Mouse (Mus musculus): ENCODE measurements around the gene Arhgdia. TPM values are rescaled to one million over a fixed set of nuclear protein-coding genes. Genes with fewer than 3 reads are reported as not detected.

The Arhgdia gene
- polyA plus RNA-seq, 1 experiment, result 500 TPM

DNA sequence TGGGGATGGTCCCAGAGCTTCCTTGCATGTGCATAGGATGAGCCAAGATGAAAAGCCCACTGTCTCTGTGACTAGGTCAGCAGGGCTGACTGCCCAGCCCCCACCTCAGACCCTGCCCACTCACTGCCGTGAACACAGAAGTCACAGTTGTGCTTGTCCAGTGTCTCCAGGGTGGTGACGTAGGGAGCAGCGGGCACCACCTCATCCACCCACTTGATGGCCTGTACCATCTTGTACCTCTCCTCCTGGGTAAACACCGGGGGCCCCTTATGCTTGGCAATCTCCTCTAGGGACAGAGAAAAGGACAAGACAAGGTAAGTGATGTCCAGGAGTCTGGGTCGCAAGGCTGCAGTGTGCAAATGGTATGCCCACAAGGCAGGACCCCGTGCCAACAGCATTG is 33.7 kb upstream of the Arhgdia start:
- Histone ChIP-seq H3K27ac (ENCODE audit: insufficient read depth, low read length) (no peak overlapping the region), H3K4me1 (ENCODE audit: control insufficient read depth, insufficient read depth, low read length) (no peaks in the 10 kb centered on the region), H3K4me3 (ENCODE audit: insufficient read depth, low read length) (no peak overlapping the region)
- TF ChIP-seq POLR2A (IDR thresholded peaks at IDR 0.05; ENCODE audit: low read depth, low read length), result no peak
- no peak for TF ChIP-seq CTCF (IDR thresholded peaks at IDR 0.05; ENCODE audit: borderline replicate concordance, insufficient read depth, low read length)

DNA sequence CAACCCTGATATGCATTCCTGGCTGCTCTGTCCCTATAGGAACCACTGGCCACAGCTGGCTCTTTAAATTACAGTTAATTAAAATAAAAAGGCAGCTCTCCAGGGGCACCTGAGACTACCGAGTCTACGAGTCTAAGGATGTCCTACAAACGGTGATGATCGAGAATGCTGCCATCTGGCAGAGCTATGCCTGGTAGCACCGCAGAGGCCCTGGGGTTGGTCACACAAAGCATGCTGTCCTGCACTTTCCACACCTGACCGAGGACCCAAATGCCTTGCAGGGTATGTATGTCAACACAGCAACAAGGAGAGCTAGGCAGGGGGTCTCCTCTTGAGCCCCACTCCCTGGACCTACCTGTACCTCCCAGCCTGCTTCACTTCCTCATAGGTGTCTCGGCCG is 32.6 kb upstream of the Arhgdia start:
- H3K4me1 ChIP-seq (ENCODE audit: control insufficient read depth, insufficient read depth, low read length), result 0 out of 2 replicates have a peak, but pooled peaks cover 3% of the 10 kb centered on the region
- no peak overlapping the region for H3K27ac ChIP-seq (ENCODE audit: insufficient read depth, low read length)
- TF ChIP-seq CTCF (IDR thresholded peaks at IDR 0.05; ENCODE audit: borderline replicate concordance, insufficient read depth, low read length) (no peak), POLR2A (IDR thresholded peaks at IDR 0.05; ENCODE audit: low read depth, low read length) (no peak)
- H3K4me3 ChIP-seq (ENCODE audit: insufficient read depth, low read length), result no peak overlapping the region

DNA sequence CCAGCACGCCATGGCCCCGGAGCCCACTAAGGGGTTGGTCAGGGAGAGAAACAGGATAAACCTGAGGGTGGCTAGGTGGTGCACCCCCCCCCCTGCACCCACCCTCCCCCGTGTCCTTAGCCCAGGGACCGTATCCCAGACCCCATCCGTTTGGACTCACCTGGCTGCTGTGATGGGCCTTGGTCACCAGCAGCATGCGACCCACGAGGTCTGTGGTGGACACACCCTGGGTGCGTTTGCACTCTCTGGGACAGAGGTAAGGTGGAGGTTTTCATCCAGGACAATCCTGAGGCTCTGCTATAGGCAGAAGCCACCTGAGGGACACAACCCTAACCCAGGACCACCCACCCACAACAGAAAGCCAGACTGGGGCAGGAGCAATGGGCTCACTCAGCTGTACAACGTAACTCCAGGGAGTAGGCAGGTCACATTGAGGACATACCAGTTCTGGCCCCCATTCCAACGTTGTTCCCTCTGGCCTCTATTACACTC is 32.1 kb upstream of the Arhgdia start:
- H3K4me1 ChIP-seq (ENCODE audit: control insufficient read depth, insufficient read depth, low read length), result 0 out of 2 replicates have a peak, but pooled peaks cover 7% of the 10 kb centered on the region
- no peak overlapping the region for H3K27ac ChIP-seq (ENCODE audit: insufficient read depth, low read length)
- TF ChIP-seq POLR2A (IDR thresholded peaks at IDR 0.05; ENCODE audit: low read depth, low read length) (no peak), CTCF (IDR thresholded peaks at IDR 0.05; ENCODE audit: borderline replicate concordance, insufficient read depth, low read length) (no peak)
- no peak overlapping the region for H3K4me3 ChIP-seq (ENCODE audit: insufficient read depth, low read length)

DNA sequence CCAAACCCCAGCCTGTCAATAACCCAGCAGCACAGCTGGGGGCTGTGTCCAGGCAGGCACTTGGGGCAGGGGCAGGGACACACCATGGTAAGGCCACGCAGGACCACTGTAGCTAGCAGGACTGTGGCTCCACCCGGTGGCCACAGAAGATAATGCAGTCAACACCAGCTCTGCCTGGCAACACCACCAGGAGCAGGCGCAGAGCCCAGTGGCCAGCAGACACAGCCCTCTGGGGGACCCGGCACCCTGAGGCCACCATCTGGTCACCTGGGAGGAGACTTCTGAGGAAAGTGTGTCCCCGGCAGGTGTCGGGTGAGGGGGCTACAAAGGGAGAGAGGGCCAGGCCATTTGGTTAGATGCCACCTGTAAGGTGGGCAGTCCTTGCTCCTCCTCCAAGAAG is 31.3 kb upstream of the Arhgdia start:
- H3K27ac ChIP-seq (ENCODE audit: insufficient read depth, low read length), result no peak overlapping the region
- TF ChIP-seq POLR2A (IDR thresholded peaks at IDR 0.05; ENCODE audit: low read depth, low read length), result no peak
- TF ChIP-seq CTCF (IDR thresholded peaks at IDR 0.05; ENCODE audit: borderline replicate concordance, insufficient read depth, low read length), result peak; percentile 85
- H3K4me3 ChIP-seq (ENCODE audit: insufficient read depth, low read length), result no peak overlapping the region
- H3K4me1 ChIP-seq (ENCODE audit: control insufficient read depth, insufficient read depth, low read length), result 0 out of 2 replicates have a peak, but pooled peaks cover 11% of the 10 kb centered on the region

DNA sequence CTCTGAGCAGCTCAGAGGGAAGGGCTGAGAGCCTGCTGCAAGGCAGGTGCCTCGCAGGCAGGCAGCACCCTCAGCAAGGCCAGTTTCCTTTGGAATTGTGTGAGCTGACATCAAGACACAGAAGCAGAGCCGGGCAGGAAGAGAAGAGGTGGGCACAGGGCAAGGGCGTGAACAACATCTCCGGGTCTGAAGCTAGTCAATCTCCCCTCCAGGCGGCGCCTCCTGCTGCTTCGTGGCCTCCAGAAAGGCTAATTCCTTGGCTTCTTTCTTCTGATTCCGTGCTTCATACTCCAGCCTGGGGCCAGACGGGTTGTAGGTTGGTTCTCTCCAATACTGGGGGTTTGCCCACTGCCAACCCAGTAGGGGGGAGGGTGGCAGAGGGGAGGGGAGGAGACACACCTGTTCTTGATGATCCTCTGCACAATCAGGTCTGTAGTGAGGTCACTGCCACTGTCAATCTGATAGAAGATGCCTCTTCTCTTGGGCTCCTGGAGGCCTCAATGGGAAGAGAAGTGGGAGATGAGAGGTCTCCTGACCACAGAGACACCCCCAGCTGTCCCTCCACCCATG is 29.1 kb upstream of the Arhgdia start:
- TF ChIP-seq POLR2A (IDR thresholded peaks at IDR 0.05; ENCODE audit: low read depth, low read length) (no peak), CTCF (IDR thresholded peaks at IDR 0.05; ENCODE audit: borderline replicate concordance, insufficient read depth, low read length) (no peak)
- Histone ChIP-seq H3K27ac (ENCODE audit: insufficient read depth, low read length) (no peak overlapping the region), H3K4me1 (ENCODE audit: control insufficient read depth, insufficient read depth, low read length) (0 out of 2 replicates have a peak, but pooled peaks cover 13% of the 10 kb centered on the region), H3K4me3 (ENCODE audit: insufficient read depth, low read length) (no peak overlapping the region)

DNA sequence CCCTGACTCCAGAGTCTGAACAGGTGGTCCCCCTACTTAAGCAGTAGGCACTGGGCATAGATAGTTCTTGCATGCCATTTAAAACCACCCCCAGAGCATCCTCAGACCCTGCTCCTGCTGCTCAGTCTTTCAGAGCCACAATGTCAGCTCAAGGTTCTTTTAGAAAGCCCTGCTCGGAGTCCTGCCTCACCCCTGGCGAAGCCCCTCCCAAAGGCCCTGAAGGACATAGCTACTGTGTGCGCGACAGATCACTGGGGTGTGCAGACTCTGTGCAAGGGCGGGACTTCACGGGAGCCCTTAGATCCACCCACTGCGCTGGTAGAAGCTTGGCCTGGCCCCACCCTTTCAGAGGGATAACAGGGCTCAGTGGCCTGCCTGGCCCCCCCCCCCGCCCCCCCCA is 27.8 kb upstream of the Arhgdia start:
- Histone ChIP-seq H3K27ac (ENCODE audit: insufficient read depth, low read length) (no peak overlapping the region), H3K4me1 (ENCODE audit: control insufficient read depth, insufficient read depth, low read length) (0 out of 2 replicates have a peak, but pooled peaks cover 13% of the 10 kb centered on the region), H3K4me3 (ENCODE audit: insufficient read depth, low read length) (no peak overlapping the region)
- no peak for TF ChIP-seq POLR2A (IDR thresholded peaks at IDR 0.05; ENCODE audit: low read depth, low read length)
- TF ChIP-seq CTCF (IDR thresholded peaks at IDR 0.05; ENCODE audit: borderline replicate concordance, insufficient read depth, low read length), result no peak

DNA sequence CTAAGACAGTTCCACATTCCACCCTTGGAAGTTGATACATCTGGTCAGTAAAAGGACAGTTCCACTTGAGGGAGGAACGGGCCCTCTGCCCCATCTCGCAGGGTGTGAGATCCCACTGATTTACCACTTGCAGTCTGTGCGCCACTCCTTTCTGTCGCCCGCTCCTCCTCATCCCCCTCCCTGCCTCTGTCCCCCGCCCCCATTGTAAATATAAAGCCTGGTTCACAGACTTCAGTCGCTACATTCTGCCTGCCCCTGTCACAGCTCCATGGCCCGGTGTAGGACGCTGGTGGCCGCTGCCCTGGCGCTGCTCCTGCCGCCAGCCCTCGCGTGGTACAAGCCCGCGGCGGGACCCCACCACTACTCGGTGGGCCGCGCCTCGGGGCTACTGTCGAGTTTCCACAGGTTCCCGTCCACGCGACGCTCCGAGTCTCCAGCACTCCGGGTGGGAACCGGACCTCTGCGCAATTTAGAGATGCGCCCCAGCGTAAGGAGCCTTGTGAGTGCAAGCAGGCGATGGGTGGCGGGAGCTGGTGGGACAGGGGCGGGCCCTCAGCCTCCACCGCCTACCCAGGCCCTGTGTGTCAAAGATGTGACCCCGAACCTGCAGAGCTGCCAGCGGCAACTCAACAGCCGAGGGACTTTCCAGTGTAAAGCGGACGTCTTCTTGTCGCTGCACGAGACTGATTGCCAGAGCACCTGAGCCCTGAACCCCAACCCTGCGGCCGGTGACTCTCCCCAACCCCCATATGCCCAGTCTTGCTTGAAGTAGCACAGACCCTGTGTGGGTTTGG is 27.0 kb upstream of the Arhgdia start, which contains the start of gene Npb:
Gene Npb (plus strand): TSS at position 237 of the 794 bp plus-strand sequence.
- 0 out of 2 replicates have a peak, but pooled peaks cover 13% of the 10 kb centered on the region for H3K4me1 ChIP-seq (ENCODE audit: control insufficient read depth, insufficient read depth, low read length)
- no peak within 1 kb of the TSS for H3K27ac ChIP-seq (ENCODE audit: insufficient read depth, low read length)
- TF ChIP-seq CTCF (IDR thresholded peaks at IDR 0.05; ENCODE audit: borderline replicate concordance, insufficient read depth, low read length), result no peak
- TF ChIP-seq POLR2A (IDR thresholded peaks at IDR 0.05; ENCODE audit: low read depth, low read length), result no peak
- H3K4me3 ChIP-seq (ENCODE audit: insufficient read depth, low read length), result no peak within 1 kb of the TSS

DNA sequence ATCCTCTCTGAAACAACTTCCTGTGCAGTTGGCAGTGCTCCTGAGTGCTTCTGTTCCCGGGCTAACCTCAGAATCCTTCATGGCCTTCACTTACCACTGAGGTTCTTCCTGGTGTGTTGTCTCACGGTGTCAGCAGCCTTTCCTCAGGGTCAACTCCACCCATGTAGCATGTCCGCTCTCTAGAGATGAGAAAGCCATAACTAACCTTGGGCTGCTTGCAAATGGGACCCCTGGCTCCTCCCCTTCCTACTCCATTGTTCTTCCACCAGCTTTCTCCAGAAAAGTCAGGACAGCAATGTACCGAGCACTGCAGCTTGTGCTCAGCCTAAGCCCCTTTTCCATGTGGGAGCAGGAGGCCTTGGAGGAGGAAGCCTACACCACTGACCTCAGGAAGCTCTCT is 25.3 kb upstream of the Arhgdia start:
- Histone ChIP-seq H3K27ac (ENCODE audit: insufficient read depth, low read length) (no peak overlapping the region), H3K4me3 (ENCODE audit: insufficient read depth, low read length) (no peak overlapping the region), H3K4me1 (ENCODE audit: control insufficient read depth, insufficient read depth, low read length) (0 out of 2 replicates have a peak, but pooled peaks cover 13% of the 10 kb centered on the region)
- TF ChIP-seq POLR2A (IDR thresholded peaks at IDR 0.05; ENCODE audit: low read depth, low read length) (no peak), CTCF (IDR thresholded peaks at IDR 0.05; ENCODE audit: borderline replicate concordance, insufficient read depth, low read length) (no peak)

DNA sequence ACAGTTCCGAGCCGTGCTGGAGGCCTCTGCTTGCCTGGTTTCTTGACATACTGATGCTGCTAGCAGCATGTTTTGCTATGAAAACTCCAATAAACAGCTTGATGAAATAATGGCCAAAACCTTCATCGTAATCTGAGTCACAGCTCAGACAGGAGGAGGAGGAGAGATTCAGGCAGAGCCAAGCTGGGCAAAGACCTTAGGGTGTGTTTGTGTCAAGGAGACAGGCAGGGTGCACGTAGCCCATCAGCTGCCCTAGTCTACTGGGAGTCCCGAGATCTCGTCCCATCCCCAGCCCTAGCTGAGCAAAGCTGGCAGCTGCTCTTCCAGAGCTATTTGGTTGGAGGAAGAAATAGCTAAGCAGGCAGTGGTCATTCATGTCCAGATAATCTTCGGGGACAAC is 24.2 kb upstream of the Arhgdia start:
- Histone ChIP-seq H3K27ac (ENCODE audit: insufficient read depth, low read length) (no peak overlapping the region), H3K4me1 (ENCODE audit: control insufficient read depth, insufficient read depth, low read length) (0 out of 2 replicates have a peak, but pooled peaks cover 13% of the 10 kb centered on the region), H3K4me3 (ENCODE audit: insufficient read depth, low read length) (no peak overlapping the region)
- TF ChIP-seq CTCF (IDR thresholded peaks at IDR 0.05; ENCODE audit: borderline replicate concordance, insufficient read depth, low read length), result no peak
- no peak for TF ChIP-seq POLR2A (IDR thresholded peaks at IDR 0.05; ENCODE audit: low read depth, low read length)

DNA sequence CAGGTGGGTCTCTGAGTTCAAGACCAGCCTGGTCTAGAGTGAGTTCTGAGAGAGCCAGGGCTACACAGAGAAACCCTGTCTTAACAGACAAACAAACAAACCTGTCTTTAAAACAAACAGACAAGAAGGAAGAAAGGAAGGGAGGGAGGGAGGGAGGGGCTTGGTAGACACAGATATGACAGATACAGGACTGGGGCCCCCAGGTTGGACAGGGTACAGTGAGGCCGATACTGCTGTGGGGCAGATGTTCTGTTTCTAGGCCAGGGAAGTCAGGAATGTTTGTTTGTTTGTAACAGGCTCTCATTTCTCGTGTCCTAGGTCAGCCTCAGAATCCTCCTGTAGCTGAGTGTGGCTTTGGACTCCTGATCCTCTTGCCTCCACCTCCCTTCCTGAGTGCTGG is 22.1 kb upstream of the Arhgdia start:
- no peak for TF ChIP-seq POLR2A (IDR thresholded peaks at IDR 0.05; ENCODE audit: low read depth, low read length)
- TF ChIP-seq CTCF (IDR thresholded peaks at IDR 0.05; ENCODE audit: borderline replicate concordance, insufficient read depth, low read length), result no peak
- Histone ChIP-seq H3K4me1 (ENCODE audit: control insufficient read depth, insufficient read depth, low read length) (peaks cover 6% of the 10 kb centered on the region; the same call in 1 of the 2 replicates), H3K27ac (ENCODE audit: insufficient read depth, low read length) (no peak overlapping the region)

More for the DNA sequence above, 22.1 kb upstream of the Arhgdia start:
- H3K4me3 ChIP-seq (ENCODE audit: insufficient read depth, low read length), result no peak overlapping the region

All from embryonic fibroblast, embryonic 13.5 days (primary cell).